Mouse (Mus musculus): Measurements from ENCODE around the gene Parp8. TPM values are rescaled to one million over a fixed set of nuclear protein-coding genes. Genes with fewer than 3 reads are reported as not detected.

The Parp8 gene
- 93.5 TPM for polyA plus RNA-seq (2017; shearing (Covaris generic))

DNA sequence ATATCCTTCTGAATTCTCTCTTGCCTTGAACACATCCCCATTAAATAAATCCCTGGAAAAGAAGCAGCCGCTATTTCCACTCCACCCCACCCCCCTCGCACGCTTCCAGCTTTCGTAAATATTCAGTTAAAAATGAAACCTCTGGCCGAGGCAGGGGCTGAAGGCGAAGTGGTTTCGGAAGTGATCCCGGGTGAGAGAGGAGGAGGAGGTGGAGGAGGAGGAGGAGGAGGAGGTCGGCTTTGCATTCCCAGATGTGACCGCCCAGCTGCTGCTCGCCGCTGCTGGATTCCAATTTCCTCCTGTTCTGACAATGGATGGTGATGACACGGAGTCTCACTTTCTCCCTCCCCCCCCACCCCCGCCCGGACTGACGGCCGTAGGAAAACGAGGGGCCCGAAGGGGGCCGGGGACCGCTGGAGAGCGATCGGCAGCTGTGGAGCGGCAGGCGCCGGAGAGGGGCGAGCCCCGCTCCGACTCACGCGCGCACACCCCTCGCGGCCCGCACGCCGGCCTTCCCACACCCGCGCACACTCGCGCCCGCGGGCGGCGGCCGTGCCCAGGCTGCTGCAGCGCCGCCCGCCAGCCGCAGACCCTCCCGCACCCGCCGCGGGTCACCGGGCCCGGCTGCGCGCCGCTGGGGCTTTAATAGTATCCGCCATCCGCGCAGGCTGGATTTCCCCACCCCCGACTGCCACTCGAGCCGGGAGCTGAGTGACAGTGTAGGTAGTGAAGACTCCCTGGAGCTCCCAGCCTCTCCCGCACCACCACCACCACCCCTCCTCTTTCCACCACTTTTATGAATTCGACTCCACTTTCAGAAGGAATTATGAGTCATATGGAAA is at the start of gene Parp8:
TSS of gene Parp8 (minus strand) at position 312 of the 842 bp plus-strand sequence.

Other genes starting within 250 kb of the Parp8 start
- gene Emb, start 183.0 kb upstream of the Parp8 start, polyA plus RNA-seq (2017; shearing (Covaris generic)), result 803 TPM
- gene Gm17509, start 195.5 kb upstream of the Parp8 start, polyA plus RNA-seq (2017; shearing (Covaris generic)), result 2.9 TPM